Mouse (Mus musculus) neural tube, embryonic 15.5 days (tissue): ENCODE results near the gene Fam187b. TPM values are rescaled to one million over a fixed set of nuclear protein-coding genes. Genes with fewer than 3 reads are reported as not detected.

Experiments used
- ATAC-seq: fragments of 200-750 bp; cut with Nextera tagmentation; 2 replicates; pipeline ENCODE4 v1.8.0; 2017; ENCODE audit warnings: mild to moderate bottlenecking, moderate TSS enrichment, moderate library complexity; ENCODE audit not compliant: low FRiP score
- H3K27ac ChIP-seq: fragments of 300-500 bp; sonication (generic); replicated peaks from 2 replicates; pipeline ENCODE4 v1.5.1; 2015; ENCODE audit warnings: mild to moderate bottlenecking, inconsistent platforms
- H3K27me3 ChIP-seq: fragments of 300-500 bp; sonication (generic); replicated peaks from 2 replicates; pipeline ENCODE4 v1.6.1; 2015; ENCODE audit warnings: inconsistent platforms
- H3K36me3 ChIP-seq: fragments of 300-500 bp; sonication (generic); 2 replicates; pipeline ENCODE4 v1.6.1; 2015; ENCODE audit warnings: inconsistent platforms
- H3K4me1 ChIP-seq: fragments of 300-500 bp; sonication (generic); 2 replicates; pipeline ENCODE4 v1.6.1; 2015; ENCODE audit warnings: inconsistent platforms
- H3K4me2 ChIP-seq: fragments of 300-500 bp; sonication (generic); 2 replicates; pipeline ENCODE4 v1.6.1; 2015; ENCODE audit warnings: inconsistent platforms, mild to moderate bottlenecking, moderate library complexity
- H3K4me3 ChIP-seq: fragments of 300-500 bp; sonication (generic); replicated peaks from 2 replicates; pipeline ENCODE4 v1.5.1; 2015; ENCODE audit warnings: mild to moderate bottlenecking, inconsistent platforms
- H3K9ac ChIP-seq: fragments of 300-500 bp; sonication (generic); replicated peaks from 2 replicates; pipeline ENCODE4 v1.6.1; 2015; ENCODE audit warnings: mild to moderate bottlenecking, inconsistent platforms
- H3K9me3 ChIP-seq: fragments of 300-500 bp; sonication (generic); replicated peaks from 2 replicates; pipeline ENCODE4 v1.6.1; 2016; ENCODE audit warnings: inconsistent platforms
- WGBS: fragments of 180-500 bp; shearing (Covaris S2); methylation state at CpG from one replicate; pipeline ENCODE4 v1.1.7; 2015; ENCODE audit warnings: mixed read lengths; 5-methylcytosine and 5-hydroxymethylcytosine counted together
- polyA plus RNA-seq: library from polyadenylated mRNA; unstranded; fragments of >200 nt; fragmentation: Nextera tagmentation; extraction: Ambion mirVana; gene quantifications from 2 replicates; pipeline ENCODE4 v1.2.1, GENCODE M21; 2015

The Fam187b gene
- polyA plus RNA-seq, 1 experiment from 2014 or later: 0.20 TPM

DNA sequence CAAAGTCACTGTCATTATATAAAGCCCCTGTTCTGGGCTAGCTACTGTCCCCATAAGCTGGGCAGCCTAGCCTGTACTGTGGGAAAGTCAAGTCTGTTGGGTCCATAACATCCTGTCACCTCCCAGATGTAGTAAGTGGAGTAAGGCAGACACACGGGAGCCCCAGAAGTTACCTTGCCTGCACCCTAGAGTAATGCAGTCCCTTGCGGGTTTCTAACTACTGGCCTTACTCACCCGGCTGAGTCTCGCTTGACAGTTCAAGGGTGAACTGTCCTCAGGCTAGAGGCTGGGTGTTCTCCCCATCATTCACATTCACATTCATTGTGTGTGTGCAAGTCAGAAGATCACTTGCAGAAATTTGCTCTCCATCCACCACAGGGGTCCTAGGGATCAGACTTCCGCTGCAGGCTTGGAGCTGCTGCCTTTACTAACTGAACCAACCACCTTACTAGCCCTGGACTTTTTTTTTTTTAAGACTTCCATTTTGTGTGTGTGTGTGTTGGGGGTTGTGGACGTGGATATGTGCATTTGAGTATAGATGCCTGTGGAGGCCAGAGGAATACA, 13.7 kb upstream of the Fam187b start:
- Histone ChIP-seq H3K36me3 (peaks cover 3% of the 10 kb centered on the region; the same call in 1 of the 2 replicates), H3K9ac (no peak overlapping the region), H3K4me3 (no peak overlapping the region), H3K27me3 (no peaks in the 10 kb centered on the region), H3K4me2 (no peak overlapping the region), H3K27ac (no peak overlapping the region), H3K4me1 (peaks cover 28% of the 10 kb centered on the region), H3K9me3 (no peaks in the 10 kb centered on the region)
- WGBS: 87% methylated on average over 6 of the region's 6 CpGs
- ATAC-seq: no peak

DNA sequence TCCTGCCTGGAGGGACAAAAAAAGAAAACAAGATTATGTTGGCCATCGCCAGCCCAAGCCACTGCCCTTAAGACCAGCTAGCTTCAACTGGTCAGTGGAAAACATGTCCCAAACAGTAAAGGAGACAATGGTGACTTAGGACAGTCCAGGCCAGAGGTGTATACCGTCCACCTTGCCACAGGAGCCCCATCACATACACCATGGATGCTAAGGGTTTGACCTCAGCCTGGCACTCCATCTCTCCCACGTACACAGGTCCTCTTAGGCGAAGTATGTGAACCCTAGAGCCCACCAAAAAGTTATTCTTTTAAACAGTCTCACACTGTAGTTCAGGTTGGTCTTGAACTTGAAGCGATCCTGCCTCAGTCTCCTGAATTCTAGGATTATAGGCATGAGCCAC, 10.7 kb upstream of the Fam187b start:
- Histone ChIP-seq H3K9ac (no peak overlapping the region), H3K4me3 (no peak overlapping the region), H3K27ac (no peak overlapping the region), H3K4me1 (peaks cover 17% of the 10 kb centered on the region), H3K27me3 (no peaks in the 10 kb centered on the region), H3K4me2 (no peak overlapping the region), H3K36me3 (0 out of 2 replicates have a peak, but pooled peaks cover 3% of the 10 kb centered on the region), H3K9me3 (no peaks in the 10 kb centered on the region)
- WGBS: 94% methylated on average over 5 of the region's 5 CpGs
- ATAC-seq: no peak

DNA sequence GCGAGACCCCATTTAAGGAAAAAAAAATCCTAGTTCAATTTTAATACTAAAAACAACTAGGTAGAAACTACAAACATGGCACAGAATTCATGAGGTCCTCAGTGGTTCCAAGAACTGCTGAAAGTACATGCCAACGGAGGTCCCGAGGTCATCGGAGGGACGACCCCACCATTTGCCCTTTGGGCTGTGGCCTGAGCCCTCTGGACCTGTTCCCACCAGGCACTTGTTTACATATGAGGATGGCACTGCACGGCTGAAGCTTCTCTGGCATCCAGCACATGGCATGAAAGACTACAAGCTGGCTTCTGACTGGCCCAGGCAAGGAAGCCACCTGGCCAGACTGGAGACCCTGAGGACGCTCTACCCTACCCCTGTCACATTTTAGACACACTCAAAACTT, 9.2 kb upstream of the Fam187b start:
- H3K4me1 ChIP-seq: 0 out of 2 replicates have a peak, but pooled peaks cover 4% of the 10 kb centered on the region
- no peak overlapping the region for H3K27ac ChIP-seq
- no peak overlapping the region for H3K4me2 ChIP-seq
- WGBS: 89% methylated on average over 7 of the region's 7 CpGs
- H3K9ac ChIP-seq: no peak overlapping the region
- H3K27me3 ChIP-seq: no peaks in the 10 kb centered on the region
- no peak overlapping the region for H3K4me3 ChIP-seq
- no peaks in the 10 kb centered on the region for H3K9me3 ChIP-seq
- ATAC-seq: no peak
- no peaks in the 10 kb centered on the region for H3K36me3 ChIP-seq

DNA sequence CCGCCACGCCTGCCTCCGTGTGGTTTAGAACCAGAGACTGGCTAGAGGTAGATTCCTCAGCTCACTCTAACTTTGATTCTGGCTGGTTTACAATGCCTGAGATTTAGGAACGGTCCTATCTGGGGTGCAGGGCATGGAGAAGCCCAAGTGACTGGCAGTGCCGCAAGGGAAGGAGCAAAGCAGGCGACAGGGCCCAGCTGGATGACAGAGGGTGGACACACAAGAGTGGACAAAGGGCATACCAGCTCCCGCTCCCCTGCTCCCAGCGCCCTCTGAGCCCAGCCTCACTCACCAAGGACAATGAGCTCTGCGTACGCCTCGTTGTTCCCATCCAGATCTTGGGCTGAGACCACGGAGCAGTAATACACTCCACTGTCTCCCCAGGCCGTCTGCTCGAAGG, 7.9 kb upstream of the Fam187b start:
- Histone ChIP-seq H3K27me3 (no peaks in the 10 kb centered on the region), H3K4me3 (no peak overlapping the region), H3K36me3 (no peaks in the 10 kb centered on the region), H3K9ac (no peak overlapping the region), H3K9me3 (no peaks in the 10 kb centered on the region), H3K27ac (no peak overlapping the region), H3K4me2 (no peak overlapping the region), H3K4me1 (no peaks in the 10 kb centered on the region)
- 54% methylated on average over 14 of the region's 14 CpGs for WGBS
- ATAC-seq: no peak

DNA sequence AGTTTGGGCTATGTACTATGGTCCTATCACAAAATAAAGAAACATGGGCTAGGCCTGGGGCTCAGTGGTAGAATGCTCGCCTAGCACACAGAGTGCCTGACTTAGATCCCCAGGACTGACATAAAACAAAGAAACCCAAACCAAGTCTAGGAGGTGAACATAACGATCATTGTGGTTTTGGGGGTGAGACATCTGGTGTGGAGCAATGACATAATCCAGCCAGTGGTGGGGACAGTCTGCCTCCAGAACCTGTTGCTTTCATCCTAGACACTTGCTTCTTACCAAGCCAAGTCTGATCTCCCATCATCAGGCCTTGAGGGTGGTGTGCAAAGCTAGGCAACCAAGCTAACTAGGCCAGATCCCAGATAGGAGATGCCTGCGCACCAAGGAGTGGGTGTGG, 6.9 kb upstream of the Fam187b start:
- no peak overlapping the region for H3K4me2 ChIP-seq
- no peaks in the 10 kb centered on the region for H3K4me1 ChIP-seq
- no peaks in the 10 kb centered on the region for H3K36me3 ChIP-seq
- WGBS: 86% methylated on average over 3 of the region's 3 CpGs
- no peak overlapping the region for H3K27ac ChIP-seq
- no peaks in the 10 kb centered on the region for H3K9me3 ChIP-seq
- H3K4me3 ChIP-seq: no peak overlapping the region
- peaks cover under 1% of the 10 kb centered on the region; the same call in 1 of the 2 replicates for H3K27me3 ChIP-seq
- ATAC-seq: no peak
- H3K9ac ChIP-seq: no peak overlapping the region

DNA sequence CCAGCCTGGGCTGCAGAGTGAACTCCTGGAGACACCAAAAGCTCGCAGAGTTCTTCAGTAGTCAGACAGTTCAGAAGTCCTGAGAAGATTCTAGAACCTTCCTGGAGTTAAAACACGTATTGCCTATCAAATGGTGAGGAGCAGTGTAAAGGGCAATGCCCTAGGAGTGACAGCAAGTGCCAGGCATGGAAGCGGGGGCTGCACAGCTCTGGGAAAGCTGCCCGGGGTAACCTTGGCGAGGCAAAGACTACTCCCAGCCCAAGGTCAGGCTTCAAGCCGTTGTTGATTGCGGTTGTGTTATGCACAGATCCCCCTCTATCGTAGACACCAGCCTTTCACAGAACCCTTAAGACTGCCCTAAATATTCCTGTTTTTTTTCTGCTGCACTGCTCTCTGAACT, 5.0 kb upstream of the Fam187b start:
- WGBS: 88% methylated on average over 8 of the region's 8 CpGs
- H3K9ac ChIP-seq: no peak overlapping the region
- H3K4me3 ChIP-seq: no peak overlapping the region
- H3K27ac ChIP-seq: no peak overlapping the region
- H3K4me1 ChIP-seq: peaks cover 9% of the 10 kb centered on the region
- no peaks in the 10 kb centered on the region for H3K36me3 ChIP-seq
- H3K9me3 ChIP-seq: no peaks in the 10 kb centered on the region
- ATAC-seq: no peak
- no peak overlapping the region for H3K4me2 ChIP-seq
- H3K27me3 ChIP-seq: peaks cover 20% of the 10 kb centered on the region

DNA sequence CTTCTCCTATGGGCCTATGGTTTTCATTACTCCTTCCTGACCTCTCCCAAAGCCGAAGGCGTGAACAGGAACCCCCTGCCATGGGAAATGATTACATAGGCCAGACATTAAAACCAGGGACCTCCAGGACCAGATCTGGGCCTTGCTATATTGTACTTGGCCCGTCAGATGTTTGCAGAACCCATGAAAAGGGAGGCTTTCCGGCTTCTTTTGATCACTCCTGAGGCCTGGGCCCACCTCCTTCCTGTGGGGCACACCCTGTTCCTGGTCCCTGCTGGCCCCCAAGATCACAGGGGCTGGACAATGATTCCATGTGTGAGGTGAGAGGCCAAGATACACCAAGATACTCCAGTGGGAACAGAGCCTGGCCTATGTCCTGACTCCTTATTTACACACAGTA, 4.4 kb upstream of the Fam187b start:
- Histone ChIP-seq H3K9me3 (no peaks in the 10 kb centered on the region), H3K27me3 (peaks cover 25% of the 10 kb centered on the region), H3K36me3 (no peaks in the 10 kb centered on the region), H3K4me1 (peaks cover 14% of the 10 kb centered on the region), H3K4me2 (no peak overlapping the region), H3K27ac (no peak overlapping the region), H3K9ac (no peak overlapping the region), H3K4me3 (no peak overlapping the region)
- WGBS: 90% methylated on average over 4 of the region's 4 CpGs
- no peak for ATAC-seq

DNA sequence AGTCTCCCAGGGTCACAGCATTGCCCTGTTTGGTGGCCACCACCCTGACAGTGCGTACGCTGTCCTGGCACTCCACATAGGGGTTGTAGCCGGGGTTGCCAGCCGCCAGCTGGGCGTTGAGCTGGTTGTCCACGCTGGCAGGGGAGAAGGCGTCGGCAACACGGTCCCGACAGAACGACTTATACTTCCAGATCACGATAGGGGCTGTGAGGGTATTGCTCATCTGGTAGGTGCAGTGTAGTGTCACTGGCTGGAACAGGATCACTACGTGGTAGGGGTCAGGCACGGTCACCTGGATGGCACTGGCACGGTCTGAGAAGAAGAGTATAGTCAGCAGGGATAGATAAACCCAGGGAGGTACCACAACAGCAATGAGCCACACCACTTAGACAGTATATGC, 1.7 kb upstream of the Fam187b start:
- H3K4me2 ChIP-seq: peak overlapping the region; percentile 59; the same call in 1 of the 2 replicates
- H3K4me3 ChIP-seq: peak overlapping the region; percentile 32; the same call in 1 of the 2 replicates
- no peak overlapping the region for H3K27ac ChIP-seq
- H3K4me1 ChIP-seq: peaks cover 14% of the 10 kb centered on the region
- peaks cover 27% of the 10 kb centered on the region for H3K27me3 ChIP-seq
- 92% methylated on average over 15 of the region's 15 CpGs for WGBS
- ATAC-seq: no peak
- H3K36me3 ChIP-seq: no peaks in the 10 kb centered on the region
- no peaks in the 10 kb centered on the region for H3K9me3 ChIP-seq
- no peak overlapping the region for H3K9ac ChIP-seq

DNA sequence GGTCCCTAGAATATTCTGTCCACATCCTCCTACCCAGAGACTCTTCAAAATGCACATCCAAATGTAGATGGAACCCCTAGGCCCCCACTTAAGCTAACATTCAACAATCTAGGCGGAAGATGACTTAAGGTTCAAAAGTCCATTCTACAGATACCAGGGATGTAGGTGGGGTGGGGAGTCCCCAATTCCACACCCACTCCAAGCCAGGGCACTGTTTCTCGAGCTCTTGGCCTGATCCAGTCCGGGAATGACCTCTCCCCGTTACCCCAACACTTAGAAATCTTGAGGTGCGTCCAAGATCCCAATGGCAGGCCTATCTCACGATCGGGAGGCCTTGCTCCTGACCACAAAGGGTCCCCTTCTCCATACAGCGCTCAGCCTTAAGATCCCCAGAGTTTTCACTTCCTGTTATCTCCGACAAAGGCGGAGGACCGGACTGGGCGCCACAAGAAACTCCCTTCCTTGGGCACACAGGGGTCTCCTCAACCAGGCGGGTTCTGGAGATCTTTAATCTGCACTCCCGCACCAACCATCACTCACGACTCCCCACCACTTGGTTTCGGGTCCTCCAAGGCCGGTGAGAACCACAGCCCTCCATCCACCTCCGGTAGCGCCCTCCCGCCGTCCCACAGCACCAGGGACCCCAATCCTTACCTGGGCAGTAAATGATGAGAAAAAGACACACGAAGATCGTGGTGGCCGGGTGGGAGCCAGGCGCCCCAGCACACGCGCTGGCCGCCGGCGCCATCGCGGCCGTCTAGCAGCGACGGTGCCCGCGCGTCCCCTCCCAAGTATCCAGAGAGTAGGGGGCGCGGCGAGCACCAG, 952 bp upstream of the Fam187b start:
- Histone ChIP-seq H3K27me3 (peaks cover 27% of the 10 kb centered on the region), H3K36me3 (no peaks in the 10 kb centered on the region), H3K4me1 (peaks cover 14% of the 10 kb centered on the region), H3K9me3 (no peaks in the 10 kb centered on the region), H3K4me2 (peak overlapping the region; percentile 59), H3K9ac (peak overlapping the region; percentile 26; the same call in 1 of the 2 replicates), H3K27ac (0 out of 2 replicates have a peak overlapping the region, but pooled peaks have one; percentile 18), H3K4me3 (peak overlapping the region; percentile 32)
- 4% methylated on average over 41 of the region's 41 CpGs for whole genome bisulfite sequencing
- no peak for ATAC-seq

DNA sequence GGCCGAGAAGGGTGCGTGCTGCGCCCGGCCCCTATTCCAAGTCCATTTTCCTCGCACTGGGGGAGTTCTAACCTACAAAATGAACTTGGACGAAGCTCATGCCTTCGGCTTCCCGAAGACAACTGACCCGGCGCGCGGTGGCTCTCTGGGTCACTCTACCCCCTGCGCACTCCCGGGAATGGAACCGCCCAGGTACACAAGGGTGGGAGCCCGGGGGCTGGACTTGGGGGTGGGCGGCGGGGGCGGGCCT, 414 bp upstream of the Fam187b start, which contains the start of gene Lsr:
TSS of gene Lsr (minus strand) at position 214 of the 250 bp plus-strand sequence.
- Histone ChIP-seq H3K9me3 (no peaks in the 10 kb centered on the region), H3K4me2 (peak within 1 kb of the TSS; percentile 59), H3K27me3 (peaks cover 27% of the 10 kb centered on the region), H3K27ac (peak within 1 kb of the TSS; percentile 18; the same call in 1 of the 2 replicates), H3K4me1 (peaks cover 14% of the 10 kb centered on the region), H3K36me3 (no peaks in the 10 kb centered on the region), H3K9ac (peak within 1 kb of the TSS; percentile 29), H3K4me3 (peak within 1 kb of the TSS; percentile 32)
- WGBS: under 1% methylated on average over 19 of the region's 19 CpGs
- ATAC-seq: peak; percentile 2; the same call in 1 of the 2 replicates

DNA sequence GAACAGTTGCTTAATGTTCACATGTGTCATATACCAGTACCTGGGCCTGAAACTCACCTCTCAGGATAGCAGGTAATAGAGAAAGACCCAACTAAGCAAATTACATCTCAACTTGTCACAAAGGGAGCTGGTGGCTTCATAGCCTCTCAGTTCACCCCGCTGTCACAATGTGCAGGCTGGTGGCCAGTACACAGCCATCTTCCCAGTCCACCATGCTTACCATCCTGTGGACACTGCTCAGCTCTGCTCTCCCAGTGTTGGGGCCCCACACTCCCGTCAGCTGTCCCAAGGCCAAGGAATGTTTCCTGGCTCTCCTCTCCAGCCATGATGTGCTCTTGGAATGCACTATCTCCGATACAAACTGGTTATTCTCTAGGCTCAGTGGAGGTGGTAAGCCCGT, 8.1 kb downstream of the Fam187b start:
- H3K27ac ChIP-seq: no peak overlapping the region
- no peaks in the 10 kb centered on the region for H3K9me3 ChIP-seq
- no peak for ATAC-seq
- no peaks in the 10 kb centered on the region for H3K27me3 ChIP-seq
- no peak overlapping the region for H3K9ac ChIP-seq
- H3K4me2 ChIP-seq: no peak overlapping the region
- no peak overlapping the region for H3K4me3 ChIP-seq
- no peaks in the 10 kb centered on the region for H3K36me3 ChIP-seq
- 93% methylated on average over 4 of the region's 4 CpGs for WGBS
- H3K4me1 ChIP-seq: no peaks in the 10 kb centered on the region

DNA sequence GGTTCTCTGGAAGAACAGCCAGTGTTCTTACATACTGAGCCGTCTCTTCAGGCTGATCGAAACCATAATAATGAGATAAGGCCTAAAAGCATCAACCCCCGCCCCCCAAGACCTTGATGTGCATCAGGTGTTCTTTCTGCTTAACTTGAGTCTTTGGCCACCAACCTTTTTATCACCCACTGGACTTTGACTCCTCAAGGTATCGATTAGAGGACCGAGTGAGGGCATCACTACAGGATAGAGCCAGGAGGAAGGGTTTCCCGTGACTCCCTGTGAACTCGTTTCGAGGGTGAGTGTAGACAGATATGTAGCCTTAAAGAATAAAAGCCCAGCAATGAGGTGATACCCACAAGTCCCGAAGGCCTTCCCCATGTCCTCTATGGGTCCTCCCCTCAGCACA, 11.8 kb downstream of the Fam187b start:
- H3K9me3 ChIP-seq: no peaks in the 10 kb centered on the region
- H3K4me1 ChIP-seq: no peaks in the 10 kb centered on the region
- H3K27ac ChIP-seq: no peak overlapping the region
- H3K4me3 ChIP-seq: no peak overlapping the region
- no peaks in the 10 kb centered on the region for H3K27me3 ChIP-seq
- no peaks in the 10 kb centered on the region for H3K36me3 ChIP-seq
- no peak overlapping the region for H3K9ac ChIP-seq
- ATAC-seq: no peak
- 88% methylated on average over 9 of the region's 9 CpGs for WGBS
- H3K4me2 ChIP-seq: no peak overlapping the region
